Mouse (Mus musculus) spleen, adult 2 months (tissue): ENCODE measurements at regions not wholly inside any gene's neighbourhood (a gene's known extent, or its start where the extent isn't known, plus 50 kb on each side); places are given as distances from the start of the nearest gene placed in this dataset.

Experiments
- CTCF ChIP-seq: fragments of 200-500 bp; IDR thresholded peaks from 2 replicates; pipeline ENCODE4 v1.5.1; 2011; ENCODE audit warnings: mild to moderate bottlenecking, inconsistent platforms; ENCODE audit not compliant: insufficient read depth, insufficient read length, insufficient replicate concordance; ENCODE audit errors: extremely low read depth
- POLR2A ChIP-seq: fragments of 200-500 bp; IDR thresholded peaks from 2 replicates; pipeline ENCODE4 v1.6.1; 2011; ENCODE audit warnings: low read depth, low read length, inconsistent platforms

GRCm38 (mm10) chr8:11909146-11909545 is 68.9 kb downstream of the Tex29 start:
- TF ChIP-seq POLR2A (no peak), CTCF (no peak)
